Mouse (Mus musculus) thymus, adult 2 months (tissue): ENCODE measurements around the gene Dytn.
"Not testable (repeated sequence)": the region's sequence is repeated elsewhere in the genome, so short reads cannot be mapped to it uniquely, and the experiment has no call there.

Source experiments
- CTCF ChIP-seq: fragments of 200-500 bp; IDR thresholded peaks from 2 replicates; pipeline ENCODE4 v1.5.1; 2012; ENCODE audit warnings: mild to moderate bottlenecking, control low read depth, low read length, moderate library complexity, borderline replicate concordance; ENCODE audit not compliant: control insufficient read depth, poor library complexity, insufficient read depth; ENCODE audit errors: extremely low read depth
- POLR2A ChIP-seq: fragments of 200-500 bp; IDR thresholded peaks from 2 replicates; pipeline ENCODE4 v1.6.1; 2012; ENCODE audit warnings: mild to moderate bottlenecking, low read length, control low read depth, moderate library complexity; ENCODE audit not compliant: control insufficient read depth, poor library complexity, insufficient read depth; ENCODE audit errors: extremely low read depth

- not testable (repeated sequence) for TF ChIP-seq CTCF, POLR2A
These were observed 56.3 kb downstream of the Dytn start for GRCm38 (mm10) chr1:63630390-63630789.
